ENCODE assay signal across 8 mouse cellular contexts in genomic region chr5:107598380-107598779, GRCm38 (mm10). TPM values are rescaled to one million over a fixed set of nuclear protein-coding genes. Genes with fewer than 3 reads are reported as not detected.
DNase-seq lines count a peak whose midpoint lies in the region; ATAC-seq and TF ChIP-seq lines count a peak whose summit lies in the region.

No protein-coding gene starts in this region.

- ATAC-seq in heart, embryonic 14.5 days (ENCODE audit: insufficient number of reproducible peaks, insufficient read depth, low FRiP score, low read depth): no peak
- no peak for ATAC-seq in midbrain, embryonic 11.5 days (ENCODE audit: low FRiP score)
- no peak for ATAC-seq in megakaryocyte-erythroid progenitor cell, adult 5-6 weeks (replicated peaks; ENCODE audit: low FRiP score, low TSS enrichment, poor library complexity, severe bottlenecking)
- no peak for ATAC-seq in megakaryocyte progenitor cell, adult 5-6 weeks (replicated peaks; ENCODE audit: poor library complexity)

- DNase-seq in heart, adult 9 months (ENCODE audit: low spot score in 2 of 2): no peak
- no peak for DNase-seq in hindbrain, embryonic 10.5 days (ENCODE audit: low spot score)
- DNase-seq in midbrain, embryonic 11.5 days (ENCODE audit: low spot score, missing footprints): no peak
- DNase-seq in layer of hippocampus, postnatal 14 days (ENCODE audit: low spot score in 2 of 2): no peak

- H3K4me2 ChIP-seq in heart, embryonic 14.5 days (ENCODE audit: low read length): peak overlapping the region; percentile 80
- H3K4me2 ChIP-seq in midbrain, embryonic 11.5 days: peak overlapping the region; percentile 60; the same call in 1 of the 2 replicates

- no peak overlapping the region for H3K27ac ChIP-seq in heart, embryonic 14.5 days (replicated peaks in 1 of 2; ENCODE audit: control insufficient read depth in 1 of 2, insufficient read depth in 1 of 2, low read depth in 2 of 2, low read length in 2 of 2)
- no peak overlapping the region for H3K27ac ChIP-seq in ES-Bruce4 (ENCODE audit: insufficient read depth, low read length)
- H3K27ac ChIP-seq in hindbrain, embryonic 10.5 days: peak overlapping the region; percentile 94
- no peak overlapping the region for H3K27ac ChIP-seq in midbrain, embryonic 11.5 days (ENCODE audit: low read depth, low read length)

- H3K4me1 ChIP-seq in heart, embryonic 14.5 days (ENCODE audit: control insufficient read depth in 2 of 2, insufficient read depth in 2 of 2, low read length in 2 of 2): no peaks in the 10 kb centered on the region
- peaks cover 2% of the 10 kb centered on the region for H3K4me1 ChIP-seq in ES-Bruce4 (ENCODE audit: control insufficient read depth, insufficient read depth, low read length)
- peaks cover 15% of the 10 kb centered on the region for H3K4me1 ChIP-seq in hindbrain, embryonic 10.5 days (replicated peaks)
- H3K4me1 ChIP-seq in midbrain, embryonic 11.5 days (ENCODE audit: control insufficient read depth, insufficient read depth, low read length): no peaks in the 10 kb centered on the region

- H3K36me3 ChIP-seq in heart, embryonic 14.5 days (ENCODE audit: control insufficient read depth, insufficient read depth, low read length): peaks cover 24% of the 10 kb centered on the region
- H3K36me3 ChIP-seq in ES-Bruce4 (ENCODE audit: control insufficient read depth, insufficient read depth, low read length, poor library complexity, severe bottlenecking): peaks cover 18% of the 10 kb centered on the region; the same call in 1 of the 2 replicates
- peaks cover 20% of the 10 kb centered on the region for H3K36me3 ChIP-seq in hindbrain, embryonic 10.5 days
- no peaks in the 10 kb centered on the region for H3K36me3 ChIP-seq in midbrain, embryonic 11.5 days (ENCODE audit: control insufficient read depth, insufficient read depth, low read length)

- H3K9me3 ChIP-seq in heart, embryonic 14.5 days (ENCODE audit: control insufficient read depth, low read length): no peaks in the 10 kb centered on the region
- H3K9me3 ChIP-seq in ES-Bruce4 (replicated peaks; ENCODE audit: control insufficient read depth, insufficient read depth, low read length, poor library complexity, severe bottlenecking): no peaks in the 10 kb centered on the region
- no peaks in the 10 kb centered on the region for H3K9me3 ChIP-seq in hindbrain, embryonic 10.5 days
- H3K9me3 ChIP-seq in midbrain, embryonic 11.5 days (ENCODE audit: control insufficient read depth, low read length): no peaks in the 10 kb centered on the region

- H3K27me3 ChIP-seq in heart, embryonic 14.5 days (ENCODE audit: control insufficient read depth, insufficient read depth, low read length): no peaks in the 10 kb centered on the region
- no peaks in the 10 kb centered on the region for H3K27me3 ChIP-seq in ES-Bruce4 (ENCODE audit: control insufficient read depth, insufficient read depth, low read length, poor library complexity, severe bottlenecking)
- no peaks in the 10 kb centered on the region for H3K27me3 ChIP-seq in hindbrain, embryonic 10.5 days (ENCODE audit: insufficient read depth, poor library complexity, severe bottlenecking)
- H3K27me3 ChIP-seq in midbrain, embryonic 11.5 days (ENCODE audit: control insufficient read depth, insufficient read depth, low read length): no peaks in the 10 kb centered on the region

- no peak for TF ChIP-seq POLR2A in ES-Bruce4 (IDR thresholded peaks at IDR 0.05; ENCODE audit: insufficient read depth, low read length)

- TF ChIP-seq CTCF in ES-Bruce4 (IDR thresholded peaks at IDR 0.05; ENCODE audit: low read depth, low read length): no peak

- peak overlapping the region in 1 of 2 experiments; percentile 80; a peak in 3 of 4 replicates for H3K4me3 ChIP-seq in heart, embryonic 14.5 days (ENCODE audit: control insufficient read depth in 1 of 2, insufficient read depth in 1 of 2, low read depth in 1 of 2, low read length in 2 of 2)
- no peak overlapping the region for H3K4me3 ChIP-seq in ES-Bruce4 (ENCODE audit: low read depth, low read length)
- H3K4me3 ChIP-seq in hindbrain, embryonic 10.5 days: peak overlapping the region; percentile 71
- H3K4me3 ChIP-seq in midbrain, embryonic 11.5 days (ENCODE audit: low read depth, low read length): peak overlapping the region; percentile 68; the same call in 1 of the 2 replicates

- TF ChIP-seq EP300 in ES-Bruce4 (IDR thresholded peaks at IDR 0.05; ENCODE audit: insufficient read depth, low read depth, low read length): no peak

- H3K9ac ChIP-seq in heart, embryonic 14.5 days (ENCODE audit: low read length): peak overlapping the region; percentile 89
- peak overlapping the region; percentile 83 for H3K9ac ChIP-seq in ES-Bruce4 (ENCODE audit: low read depth, poor library complexity, severe bottlenecking)
- H3K9ac ChIP-seq in midbrain, embryonic 11.5 days (ENCODE audit: low read length): peak overlapping the region; percentile 75; the same call in 1 of the 2 replicates

- 25% methylated on average over 4 of the region's 4 CpGs for WGBS in heart, embryonic 14.5 days
- 26% methylated on average over 4 of the region's 4 CpGs for WGBS in hindbrain, embryonic 10.5 days
- WGBS in midbrain, embryonic 11.5 days: 24% methylated on average over 4 of the region's 4 CpGs

RNA-seq across cellular contexts. Expression of gene Glmn, which starts 0.7 kb away (rescaled TPM):
- 20.4 and 22.3 TPM in 2 replicates for polyA plus RNA-seq in heart, embryonic 14.5 days (2014; fragmentation: Nextera tagmentation; extraction: Ambion mirVana)
- 27.4 and 29.0 TPM in 2 replicates for polyA plus RNA-seq in ES-Bruce4 (2011; ENCODE audit: insufficient read depth, insufficient read length, low read depth, missing spikeins)
- polyA plus RNA-seq in hindbrain, embryonic 10.5 days (2016; fragmentation: Nextera tagmentation; extraction: Ambion mirVana): 28.4 and 32.5 TPM in 2 replicates
- 31.5 and 39.5 TPM in 2 replicates for polyA plus RNA-seq in midbrain, embryonic 11.5 days (2014; fragmentation: Nextera tagmentation; extraction: Ambion mirVana)
- 5.5 and 20.0 TPM in 2 replicates for total RNA-seq in megakaryocyte-erythroid progenitor cell, adult 5-6 weeks (2014; fragmentation: Nextera tagmentation)
- 15.3 and 15.8 TPM in 2 replicates for total RNA-seq in megakaryocyte-erythroid progenitor cell, adult 5-6 weeks (2017)
- total RNA-seq in megakaryocyte progenitor cell, adult 5-6 weeks (2015): 18.8 and 25.8 TPM in 2 replicates
- total RNA-seq in megakaryocyte progenitor cell, adult 5-6 weeks (2017): 11.4 and 13.9 TPM in 2 replicates
- 10 to 100 TPM; 17.2 to 17.6 TPM for total RNA-seq in layer of hippocampus, postnatal 14 days (2021)

RNA-seq across cellular contexts. Expression of gene Rpap2, which starts 1.2 kb away (rescaled TPM):
- 14.8 and 15.5 TPM in 2 replicates for polyA plus RNA-seq in heart, embryonic 14.5 days (2014; fragmentation: Nextera tagmentation; extraction: Ambion mirVana)
- 42.9 and 47.0 TPM in 2 replicates for polyA plus RNA-seq in ES-Bruce4 (2011; ENCODE audit: insufficient read depth, insufficient read length, low read depth, missing spikeins)
- 15.9 and 19.0 TPM in 2 replicates for polyA plus RNA-seq in hindbrain, embryonic 10.5 days (2016; fragmentation: Nextera tagmentation; extraction: Ambion mirVana)
- 22.9 and 23.1 TPM in 2 replicates for polyA plus RNA-seq in midbrain, embryonic 11.5 days (2014; fragmentation: Nextera tagmentation; extraction: Ambion mirVana)
- 11.7 and 12.8 TPM in 2 replicates for total RNA-seq in megakaryocyte-erythroid progenitor cell, adult 5-6 weeks (2014; fragmentation: Nextera tagmentation)
- total RNA-seq in megakaryocyte-erythroid progenitor cell, adult 5-6 weeks (2017): 23.7 and 24.3 TPM in 2 replicates
- total RNA-seq in megakaryocyte progenitor cell, adult 5-6 weeks (2015): 18.4 and 24.5 TPM in 2 replicates
- total RNA-seq in megakaryocyte progenitor cell, adult 5-6 weeks (2017): 19.8 and 33.4 TPM in 2 replicates
- total RNA-seq in layer of hippocampus, postnatal 14 days (2021): 10 to 100 TPM; 21.2 to 22.1 TPM
